Mouse (Mus musculus): ENCODE results near the gene Fahd2a.

Fahd2a gene

GRCm38 (mm10) chr2:127433487-127434295 is 10.7 kb downstream of the Fahd2a start:
- DNase-seq (ENCODE audit: low read depth, low spot score), result no peak

GRCm38 (mm10) chr2:127430238-127430637 is 14.1 kb downstream of the Fahd2a start:
- DNase-seq (ENCODE audit: low read depth, low spot score), result peak; percentile 43

DNA sequence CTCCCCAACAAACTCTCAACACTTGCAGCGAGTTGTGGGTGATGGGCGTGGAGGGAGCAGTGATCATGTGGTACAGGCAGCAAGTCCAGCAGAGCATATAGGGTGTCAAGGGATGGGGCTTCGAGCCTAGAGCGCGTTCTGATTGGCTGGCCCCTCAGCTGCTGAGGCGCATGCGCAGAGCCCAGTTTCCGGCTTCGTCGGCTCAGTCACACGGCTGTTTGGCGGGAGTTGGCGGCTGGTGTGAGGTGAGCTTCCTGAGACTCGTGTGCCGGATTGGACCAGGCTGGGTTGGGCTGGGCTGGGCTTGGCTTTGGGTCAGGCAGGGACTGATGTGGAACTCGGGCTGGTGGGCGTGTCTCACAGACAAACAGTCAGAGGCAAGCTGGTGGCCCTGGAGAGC is 19.4 kb downstream of the Fahd2a start, which contains the start of gene Gpat2:
Gene Gpat2, plus strand, starts transcription at position 223 of the 400 bp plus-strand sequence.
- DNase-seq (ENCODE audit: low read depth, low spot score), result peak; percentile 7

- no peak for DNase-seq (ENCODE audit: low read depth, low spot score)
Observed at GRCm38 (mm10) chr2:127418266-127418970, 25.9 kb downstream of the Fahd2a start.

DNA sequence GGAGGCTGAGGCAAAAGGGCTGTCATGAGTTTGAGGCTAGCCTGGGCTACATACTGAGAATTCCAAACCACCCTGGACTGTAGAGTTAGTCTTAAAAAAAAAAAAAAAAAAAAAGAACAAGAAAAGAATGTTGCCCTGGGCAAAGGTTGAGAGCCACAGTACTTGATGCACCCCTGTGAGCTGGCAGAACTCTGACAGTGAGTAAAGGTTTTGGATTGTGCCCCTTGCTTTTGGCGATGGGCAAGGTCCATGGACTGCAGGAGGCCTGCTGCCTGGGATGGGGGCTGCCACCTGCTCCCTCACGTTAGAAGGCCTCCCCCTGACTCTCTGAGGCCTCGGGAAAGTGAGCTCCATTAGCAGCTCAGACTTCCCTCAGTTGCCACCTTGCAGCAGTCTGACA is 27.7 kb downstream of the Fahd2a start:
- DNase-seq (ENCODE audit: low read depth, low spot score), result no peak

- DNase-seq (ENCODE audit: low read depth, low spot score), result no peak
Observed at GRCm38 (mm10) chr2:127415806-127416205, 28.6 kb downstream of the Fahd2a start.

- DNase-seq (ENCODE audit: low read depth, low spot score), result no peak
Observed at GRCm38 (mm10) chr2:127411126-127411525, 33.2 kb downstream of the Fahd2a start.

DNA sequence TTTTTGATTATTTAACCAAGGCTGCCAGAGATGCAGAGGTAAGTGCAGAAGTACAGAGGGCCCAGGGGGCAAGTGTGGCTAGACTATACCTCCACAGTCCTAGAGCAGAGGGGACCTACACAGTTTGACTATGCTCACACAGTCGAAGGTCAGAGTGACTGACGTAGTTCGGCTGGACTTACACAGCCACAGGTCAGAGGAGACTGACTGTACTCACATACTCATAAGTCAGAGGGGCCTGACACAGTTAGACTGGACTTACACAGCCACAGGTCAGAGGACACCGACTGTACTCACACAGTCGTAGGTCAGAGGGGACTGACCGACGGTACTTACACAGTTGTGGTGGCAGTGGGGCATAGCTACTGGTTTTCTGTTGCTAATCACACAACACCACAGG is 45.6 kb downstream of the Fahd2a start:
- no peak for DNase-seq (ENCODE audit: low read depth, low spot score)

DNA sequence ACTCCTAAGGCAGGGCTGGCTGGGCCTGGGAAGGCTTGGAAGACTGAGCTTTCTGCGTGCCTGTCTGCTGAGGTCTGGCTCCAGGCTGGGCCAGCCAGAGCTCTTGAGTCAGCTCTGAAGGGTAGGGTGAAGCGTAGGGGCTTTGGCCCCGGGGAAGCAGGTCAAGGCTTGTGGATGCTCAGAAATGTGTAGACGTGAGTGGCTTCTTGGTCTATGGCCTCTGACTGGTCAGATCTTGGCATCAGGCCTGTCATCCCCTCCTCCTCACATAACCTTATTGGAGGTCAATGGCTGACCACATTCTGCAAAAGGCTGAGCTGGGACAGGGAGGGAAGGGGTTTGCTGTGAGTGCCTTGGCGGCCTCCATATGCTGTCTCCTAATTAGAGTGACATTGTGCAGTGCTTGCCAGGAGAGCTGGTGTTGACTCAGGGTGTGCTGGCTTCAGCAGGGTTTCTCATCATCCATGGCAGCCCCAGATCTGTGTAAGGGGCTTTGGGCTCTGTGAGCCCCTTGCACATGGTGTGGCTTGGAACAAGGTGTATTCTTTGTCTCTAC is 49.7 kb downstream of the Fahd2a start:
- DNase-seq (ENCODE audit: low read depth, low spot score), result no peak

DNA sequence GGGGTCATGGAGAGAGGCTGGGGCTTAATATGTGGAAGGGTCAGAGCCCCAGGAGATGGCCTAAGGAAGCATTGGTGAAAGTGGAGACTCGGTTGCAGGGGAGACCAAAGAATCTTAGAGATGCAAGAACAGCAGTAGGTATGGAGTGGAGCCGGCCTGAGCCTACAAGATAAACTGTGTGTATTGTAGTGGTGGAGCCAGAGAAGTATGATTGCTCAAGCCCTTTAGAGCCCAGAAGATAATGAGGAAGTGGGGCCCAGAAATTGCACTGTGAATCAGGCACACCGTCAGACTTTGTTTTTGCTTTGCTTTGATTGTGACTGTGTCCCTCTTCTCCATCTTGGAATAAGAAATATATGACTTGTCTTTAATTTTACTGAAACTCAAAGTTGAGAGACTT is 53.0 kb downstream of the Fahd2a start:
- DNase-seq (ENCODE audit: low read depth, low spot score), result no peak

DNA sequence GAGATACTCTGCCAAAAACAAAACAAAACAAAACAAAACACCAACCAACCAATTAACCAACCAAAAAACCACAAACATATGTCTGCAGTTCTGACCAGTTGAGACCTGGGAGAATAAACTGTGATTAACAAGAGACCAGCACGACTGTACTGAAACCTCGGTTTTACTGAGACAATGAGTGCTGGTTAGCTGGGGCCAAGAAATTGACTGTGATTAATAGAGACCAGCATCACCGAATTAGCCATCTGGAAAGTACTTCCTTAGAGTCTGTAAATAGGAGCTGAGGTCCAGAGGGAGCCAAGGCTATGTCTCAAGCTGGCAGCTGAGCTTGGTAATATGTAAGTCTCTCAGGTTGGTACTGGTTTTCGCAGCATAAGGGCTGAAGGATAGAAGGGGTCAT is 53.5 kb downstream of the Fahd2a start:
- no peak for DNase-seq (ENCODE audit: low read depth, low spot score)

DNA sequence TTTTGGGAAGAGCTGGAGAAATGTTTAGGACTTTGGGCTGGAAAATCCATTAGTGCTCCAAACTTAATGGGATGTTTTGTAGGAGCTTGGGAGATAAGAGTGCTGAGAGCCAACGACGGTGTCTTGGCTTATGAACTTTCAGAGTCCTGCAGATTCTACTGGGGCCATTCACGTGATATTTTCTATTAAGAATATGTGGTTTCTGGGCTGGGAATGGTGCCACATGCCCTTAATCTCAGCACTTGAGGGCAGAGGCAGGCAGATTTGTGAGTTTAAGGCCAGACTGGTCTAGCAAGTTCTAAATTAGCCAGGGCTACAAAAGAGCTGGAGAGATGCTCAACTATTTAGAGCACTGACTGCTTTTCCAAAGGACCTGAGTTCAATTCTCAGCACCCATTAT is 54.0 kb downstream of the Fahd2a start:
- DNase-seq (ENCODE audit: low read depth, low spot score), result no peak

- DNase-seq (ENCODE audit: low read depth, low spot score), result no peak
Observed at GRCm38 (mm10) chr2:127387521-127387920, 56.8 kb downstream of the Fahd2a start.
